Mouse (Mus musculus) erythroblast, adult 5-6 weeks (primary cell): ENCODE measurements around the gene Klhl7. TPM values are rescaled to one million over a fixed set of nuclear protein-coding genes. Genes with fewer than 3 reads are reported as not detected.
"Not testable (repeated sequence)": the region's sequence is repeated elsewhere in the genome, so short reads cannot be mapped to it uniquely, and the experiment has no call there.

ENCODE experiments used
- ATAC-seq: replicated peaks from 2 replicates; pipeline ENCODE4 v1.8.0; 2016; ENCODE audit warnings: moderate number of reproducible peaks, mild to moderate bottlenecking, moderate TSS enrichment, inconsistent platforms; ENCODE audit not compliant: poor library complexity, low FRiP score, severe bottlenecking
- total RNA-seq, 2 experiments: library from RNA; stranded (forward) in 1 of 2; stranded (reverse) in 1 of 2; fragments of 150-400 nt in 1 of 2; fragments of 200-764, 138-1000 nt in 1 of 2; gene quantifications; 2 replicates each; pipeline versions ENCODE4 v1.2.3 to v1.2.4; 2015 to 2017; ENCODE audit warnings: low replicate concordance in 2 of 2

Gene Klhl7
- total RNA-seq, 2 experiments from 2014 or later, result 157 to 174 TPM

GRCm38 (mm10) chr5:24088451-24088850, 12.0 kb upstream of the Klhl7 start:
- ATAC-seq, result peak; percentile 70

- ATAC-seq, result no peak
Measured at GRCm38 (mm10) chr5:24092496-24092895, 7.9 kb upstream of the Klhl7 start.

- no peak for ATAC-seq
Measured at GRCm38 (mm10) chr5:24095393-24095792, 5.0 kb upstream of the Klhl7 start.

- ATAC-seq, result no peak
Measured at GRCm38 (mm10) chr5:24095881-24096280, 4.5 kb upstream of the Klhl7 start.

- peak; percentile 95 for ATAC-seq
Measured at GRCm38 (mm10) chr5:24100810-24101311, 456 bp downstream of the Klhl7 start.

GRCm38 (mm10) chr5:24101446-24102140, 1.2 kb downstream of the Klhl7 start:
- peak; percentile 58 for ATAC-seq

GRCm38 (mm10) chr5:24103235-24103634, 2.8 kb downstream of the Klhl7 start:
- ATAC-seq, result not testable (repeated sequence)

- no peak for ATAC-seq
Measured at GRCm38 (mm10) chr5:24103841-24104240, 3.4 kb downstream of the Klhl7 start.

- 0 out of 2 replicates have a peak, but pooled peaks have one; percentile 31 for ATAC-seq
Measured at GRCm38 (mm10) chr5:24107071-24107739, 6.8 kb downstream of the Klhl7 start.

GRCm38 (mm10) chr5:24107740-24108098, 7.3 kb downstream of the Klhl7 start:
- no peak for ATAC-seq

GRCm38 (mm10) chr5:24110068-24110467, 9.7 kb downstream of the Klhl7 start:
- peak; percentile 26; the same call in 1 of the 2 replicates for ATAC-seq

GRCm38 (mm10) chr5:24112116-24112903, 11.9 kb downstream of the Klhl7 start:
- no peak for ATAC-seq

- no peak for ATAC-seq
Measured at GRCm38 (mm10) chr5:24122221-24122620, 21.8 kb downstream of the Klhl7 start.

- no peak for ATAC-seq
Measured at GRCm38 (mm10) chr5:24124175-24124574, 23.8 kb downstream of the Klhl7 start.

- ATAC-seq, result no peak
Measured at GRCm38 (mm10) chr5:24124579-24125276, 24.3 kb downstream of the Klhl7 start.

- ATAC-seq, result no peak
Measured at GRCm38 (mm10) chr5:24125910-24126636, 25.7 kb downstream of the Klhl7 start.

GRCm38 (mm10) chr5:24126967-24127366, 26.6 kb downstream of the Klhl7 start:
- no peak for ATAC-seq

GRCm38 (mm10) chr5:24146964-24147363, 46.6 kb downstream of the Klhl7 start:
- no peak for ATAC-seq

- ATAC-seq, result peak; percentile 96
Measured at GRCm38 (mm10) chr5:24152199-24152598, 51.8 kb downstream of the Klhl7 start.
